Mouse (Mus musculus): ENCODE results near the gene Sart3. TPM values are rescaled to one million over a fixed set of nuclear protein-coding genes. Genes with fewer than 3 reads are reported as not detected.
A peak's percentile ranks its signal among the peaks of the same experiment; 100 is the strongest.
"Not testable (repeated sequence)": the region's sequence is repeated elsewhere in the genome, so short reads cannot be mapped to it uniquely, and the experiment has no call there.

The Sart3 gene
- total RNA-seq (2017): 34.4 to 48.1 TPM (median 42.3 TPM) in 3 replicates

DNA sequence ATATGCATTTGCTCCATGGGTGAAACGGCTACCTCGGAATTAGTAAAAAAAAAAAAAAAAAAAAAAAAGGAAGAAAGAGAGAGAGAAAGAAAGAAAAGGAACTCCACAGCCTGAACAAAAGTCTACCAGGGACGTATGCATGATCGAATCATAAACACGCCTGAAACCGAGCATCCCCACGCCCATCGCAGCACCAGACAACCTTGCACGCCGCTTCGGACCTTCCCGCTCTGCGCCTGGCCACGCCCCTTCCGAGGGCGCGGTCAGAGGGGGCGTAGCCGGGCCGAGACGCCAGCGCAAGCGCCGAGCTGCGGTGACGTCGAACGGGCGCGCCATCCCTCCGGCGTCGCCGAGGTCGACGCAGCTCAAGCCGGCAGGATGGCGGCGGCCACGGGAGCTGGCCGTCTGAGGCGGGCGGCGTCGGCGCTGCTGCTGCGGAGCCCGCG is at the start of gene Sart3, which contains the start of gene Iscu:
Sart3 (minus strand) TSS at position 61 of the 446 bp plus-strand sequence.
Iscu (plus strand) TSS at position 299 of the 446 bp plus-strand sequence.
- ATAC-seq (replicated peaks; ENCODE audit: insufficient number of reproducible peaks, low FRiP score, low TSS enrichment, poor library complexity, severe bottlenecking): peak; percentile 42

DNA sequence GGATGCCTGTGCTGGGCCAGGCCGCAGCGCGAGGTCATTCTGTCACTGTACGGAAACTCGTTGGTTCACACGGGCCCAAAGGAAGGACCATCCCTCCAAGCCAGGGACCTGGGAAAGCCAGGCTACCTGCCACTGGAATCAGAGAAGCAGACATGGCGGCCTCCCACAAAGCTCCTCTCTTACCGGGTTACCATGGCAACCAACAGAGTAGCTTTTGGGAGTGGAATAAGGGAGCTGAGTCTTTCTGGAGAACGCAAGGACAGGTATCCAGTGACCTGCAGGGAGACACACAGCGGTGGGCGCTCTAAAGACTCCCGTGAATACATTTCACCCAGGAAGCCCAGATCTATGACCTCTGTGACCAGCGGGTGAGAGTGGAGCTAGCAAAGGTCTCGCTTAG is 46.3 kb upstream of the Sart3 start:
- ATAC-seq (replicated peaks; ENCODE audit: insufficient number of reproducible peaks, low FRiP score, low TSS enrichment, poor library complexity, severe bottlenecking): no peak

DNA sequence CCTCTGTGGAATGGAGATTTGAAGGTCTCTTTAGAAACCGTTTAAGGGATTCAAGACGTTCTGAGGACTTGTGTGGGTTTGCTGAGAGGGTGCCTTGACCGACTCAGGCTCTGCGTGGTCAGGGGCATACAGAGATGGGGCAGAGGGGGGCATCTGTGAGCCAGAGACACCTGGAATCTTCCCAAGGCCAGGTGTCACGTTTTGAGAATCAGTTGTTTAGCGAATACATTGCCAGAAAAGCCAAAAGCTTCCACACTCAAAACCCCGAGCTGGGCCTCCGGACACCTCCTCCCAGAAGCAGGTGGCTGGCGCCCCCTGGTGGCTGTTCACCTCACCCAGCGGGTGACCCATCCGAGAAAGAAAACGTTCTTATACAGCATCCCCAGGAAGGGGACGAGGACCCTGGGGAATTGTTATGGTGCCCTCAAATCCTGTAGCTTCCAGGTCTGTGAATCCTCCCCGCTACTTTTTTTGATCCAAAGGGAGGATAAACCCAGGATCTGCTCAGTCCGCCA is 43.4 kb upstream of the Sart3 start:
- ATAC-seq (replicated peaks; ENCODE audit: insufficient number of reproducible peaks, low FRiP score, low TSS enrichment, poor library complexity, severe bottlenecking): peak; percentile 68

DNA sequence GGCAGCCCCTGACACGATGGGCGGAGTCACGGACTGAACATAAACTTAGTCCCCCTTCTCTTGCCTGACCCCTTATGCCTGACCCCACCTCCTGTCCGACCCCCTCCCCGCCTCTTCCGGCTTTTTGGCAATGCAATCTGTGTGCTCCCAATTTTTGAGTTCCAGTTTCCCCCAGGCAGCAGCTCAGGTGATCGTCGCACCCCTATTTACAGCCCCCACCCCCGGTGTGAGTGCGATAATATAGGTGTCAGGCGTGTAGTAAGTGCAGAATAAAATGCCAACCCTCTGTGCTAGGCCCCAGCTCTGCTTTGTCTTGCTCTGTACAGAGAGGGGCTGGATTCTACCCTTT is 42.7 kb upstream of the Sart3 start:
- ATAC-seq (replicated peaks; ENCODE audit: insufficient number of reproducible peaks, low FRiP score, low TSS enrichment, poor library complexity, severe bottlenecking): no peak

DNA sequence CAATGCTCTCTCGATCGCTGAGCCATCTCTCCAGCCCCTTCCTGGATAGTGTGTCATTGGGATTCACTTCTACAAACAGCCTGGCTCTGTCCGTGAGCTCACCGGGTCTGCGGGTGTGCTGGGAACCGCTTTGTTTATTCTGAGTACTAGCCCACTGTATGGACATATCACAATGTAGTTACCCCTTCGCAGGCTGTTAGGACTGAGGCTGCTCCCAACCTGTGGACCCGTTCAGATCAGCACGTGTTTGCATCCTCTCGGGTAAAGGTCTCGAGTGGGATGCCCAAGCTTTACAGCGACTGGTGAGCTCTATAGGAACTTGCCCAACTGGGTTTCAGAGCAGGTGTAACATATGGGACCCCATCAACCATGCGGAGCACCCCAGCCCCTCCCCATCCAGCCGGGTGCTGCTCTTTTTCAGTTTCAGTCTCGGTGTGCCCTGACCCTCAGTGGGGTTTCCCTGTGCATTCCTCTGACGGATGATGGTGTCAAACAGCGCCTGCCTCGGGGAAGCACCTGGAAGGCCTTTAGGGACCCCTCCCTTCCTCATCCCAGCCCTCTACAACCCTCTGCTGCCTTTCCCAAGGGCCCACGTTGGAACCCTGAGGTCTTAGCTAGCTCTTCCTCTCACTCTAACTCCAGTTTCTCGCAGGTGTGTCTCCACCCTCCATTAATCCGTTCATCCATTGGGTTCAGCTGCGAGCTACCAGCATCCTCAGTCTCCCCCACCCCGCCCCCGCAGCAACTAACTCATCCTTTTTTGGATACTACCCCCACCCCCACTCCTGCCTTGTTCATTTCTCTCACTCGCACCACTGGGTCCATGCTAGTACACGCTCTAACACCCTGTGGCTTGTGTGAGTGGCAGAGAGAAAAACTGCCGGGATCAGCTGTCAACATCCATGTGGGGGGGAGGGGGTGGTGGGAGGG is 42.1 kb upstream of the Sart3 start:
- ATAC-seq (replicated peaks; ENCODE audit: insufficient number of reproducible peaks, low FRiP score, low TSS enrichment, poor library complexity, severe bottlenecking): no peak

DNA sequence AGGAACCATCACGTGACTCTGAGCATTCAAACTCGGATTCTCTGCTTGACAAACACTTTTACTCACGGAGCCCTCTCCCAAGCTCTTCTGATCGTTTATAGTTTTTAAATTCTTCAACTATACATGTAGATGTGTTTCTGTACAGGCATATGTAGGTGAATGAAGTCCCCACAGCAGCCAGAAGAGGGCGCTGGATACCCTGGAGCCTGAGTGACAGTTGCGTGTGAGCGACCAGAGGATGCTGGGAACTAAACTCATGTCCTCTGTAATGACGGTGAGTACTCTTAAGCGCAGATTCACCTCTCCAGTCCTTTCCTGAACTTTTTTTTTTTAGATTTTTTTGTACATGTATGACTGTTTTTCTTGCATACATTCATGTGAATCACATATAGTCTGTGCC is 41.3 kb upstream of the Sart3 start:
- no peak for ATAC-seq (replicated peaks; ENCODE audit: insufficient number of reproducible peaks, low FRiP score, low TSS enrichment, poor library complexity, severe bottlenecking)

DNA sequence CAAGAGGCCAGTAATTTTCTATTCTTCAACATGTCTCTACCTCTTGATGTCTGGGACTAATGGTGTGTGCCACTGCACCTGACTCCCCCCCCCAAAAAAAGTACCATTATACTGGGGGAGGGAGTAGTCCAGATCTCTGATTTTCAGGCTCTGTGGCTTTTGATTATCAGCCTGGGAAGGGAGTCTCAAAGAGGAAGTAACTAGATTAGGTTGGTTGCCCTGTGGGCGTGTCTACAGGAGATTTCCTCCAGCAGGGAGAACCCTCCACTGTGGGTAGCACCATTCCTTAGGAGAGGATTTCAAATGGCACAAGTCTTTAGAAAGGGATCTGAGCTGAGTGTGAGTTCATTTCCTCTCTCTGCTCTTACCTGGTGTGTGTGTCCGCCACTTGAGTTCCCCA is 40.3 kb upstream of the Sart3 start:
- ATAC-seq (replicated peaks; ENCODE audit: insufficient number of reproducible peaks, low FRiP score, low TSS enrichment, poor library complexity, severe bottlenecking): peak; percentile 32; the same call in 1 of the 2 replicates

DNA sequence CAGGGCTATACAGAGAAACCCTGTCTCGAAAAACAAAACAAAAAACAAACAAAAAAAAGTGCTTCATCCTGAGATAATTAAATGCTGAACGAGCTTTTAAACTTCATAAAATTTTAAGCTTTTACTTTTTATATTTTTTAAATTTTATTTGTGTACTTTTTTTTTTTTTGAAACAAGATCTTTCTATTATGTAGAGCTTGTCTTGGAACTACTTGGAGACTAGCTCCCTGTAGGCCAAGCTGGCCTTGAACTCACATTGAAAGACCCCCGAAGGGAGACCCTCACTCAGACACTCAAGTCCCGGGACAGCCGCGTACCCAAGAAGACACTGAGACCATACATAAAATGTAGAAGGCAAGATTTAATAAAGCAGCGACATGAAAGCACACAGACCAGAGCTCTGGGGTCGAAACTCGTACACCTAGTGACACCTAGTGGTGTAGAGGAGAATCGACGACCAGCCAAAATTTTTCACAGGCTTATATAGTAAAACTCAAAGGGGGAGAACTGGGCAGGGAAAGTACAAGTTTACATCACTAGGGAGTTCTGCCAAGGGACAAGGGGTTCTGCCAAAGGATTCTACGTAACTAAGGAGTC is 39.6 kb upstream of the Sart3 start:
- ATAC-seq (replicated peaks; ENCODE audit: insufficient number of reproducible peaks, low FRiP score, low TSS enrichment, poor library complexity, severe bottlenecking): not testable (repeated sequence)

DNA sequence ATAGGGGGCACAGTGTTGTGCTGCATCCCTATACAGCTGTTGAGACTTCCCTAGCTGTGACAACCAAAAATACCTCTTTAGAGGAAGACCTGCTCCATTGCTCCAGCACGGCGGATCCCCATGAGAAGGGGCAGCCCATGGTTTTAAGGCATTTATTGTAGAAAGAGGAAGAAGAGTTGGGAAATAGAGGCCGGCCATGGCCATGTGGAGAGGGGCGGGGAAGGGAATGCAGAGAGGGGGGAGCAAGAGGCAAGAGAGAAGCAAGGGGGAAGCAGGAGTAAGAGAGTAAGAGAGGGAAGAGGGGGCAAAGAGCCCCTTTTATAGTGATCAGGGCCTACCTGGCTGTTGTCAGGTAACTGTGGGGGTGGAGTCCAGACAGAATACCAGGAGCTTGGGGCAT is 37.8 kb upstream of the Sart3 start:
- peak; percentile 36; the same call in 1 of the 2 replicates for ATAC-seq (replicated peaks; ENCODE audit: insufficient number of reproducible peaks, low FRiP score, low TSS enrichment, poor library complexity, severe bottlenecking)

DNA sequence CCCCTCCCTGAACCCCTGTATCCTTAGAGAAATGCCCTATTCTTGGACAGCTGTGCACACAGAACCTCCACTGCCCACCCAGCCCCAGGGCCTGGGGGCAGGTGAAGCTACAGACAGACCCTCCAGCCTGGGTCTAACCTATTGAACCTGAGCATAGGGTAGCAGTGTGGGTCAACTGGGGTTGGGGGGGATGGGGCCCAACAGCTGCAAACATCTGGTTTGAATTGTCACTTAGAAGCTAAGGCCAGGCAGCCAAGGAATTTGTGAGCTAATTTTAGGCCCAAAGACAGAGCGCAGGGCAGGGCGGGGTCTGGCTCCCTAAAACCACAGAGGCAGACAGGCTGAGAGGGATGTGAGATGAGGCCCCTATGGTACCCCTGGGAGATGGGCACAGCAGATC is 35.9 kb upstream of the Sart3 start:
- no peak for ATAC-seq (replicated peaks; ENCODE audit: insufficient number of reproducible peaks, low FRiP score, low TSS enrichment, poor library complexity, severe bottlenecking)

DNA sequence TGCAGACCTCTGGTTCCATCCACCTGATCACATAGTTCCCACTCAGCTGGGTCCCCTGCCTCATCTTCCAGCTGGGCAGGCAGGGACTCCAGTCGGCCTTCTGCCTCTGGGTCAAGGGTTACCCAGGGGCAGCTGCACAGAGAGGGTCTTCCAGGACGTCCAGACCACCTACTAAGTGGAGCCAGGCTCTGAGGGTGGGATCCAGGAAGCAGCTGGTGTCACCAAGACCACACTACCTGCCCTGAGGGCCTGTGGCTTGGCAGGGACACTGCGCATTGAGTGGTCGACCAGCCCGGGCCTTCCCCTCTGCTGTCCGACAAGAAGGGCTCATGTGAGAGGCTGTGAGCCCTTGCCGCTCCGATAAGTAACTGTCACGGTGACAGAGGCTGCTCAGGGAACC is 35.4 kb upstream of the Sart3 start:
- ATAC-seq (replicated peaks; ENCODE audit: insufficient number of reproducible peaks, low FRiP score, low TSS enrichment, poor library complexity, severe bottlenecking): no peak

DNA sequence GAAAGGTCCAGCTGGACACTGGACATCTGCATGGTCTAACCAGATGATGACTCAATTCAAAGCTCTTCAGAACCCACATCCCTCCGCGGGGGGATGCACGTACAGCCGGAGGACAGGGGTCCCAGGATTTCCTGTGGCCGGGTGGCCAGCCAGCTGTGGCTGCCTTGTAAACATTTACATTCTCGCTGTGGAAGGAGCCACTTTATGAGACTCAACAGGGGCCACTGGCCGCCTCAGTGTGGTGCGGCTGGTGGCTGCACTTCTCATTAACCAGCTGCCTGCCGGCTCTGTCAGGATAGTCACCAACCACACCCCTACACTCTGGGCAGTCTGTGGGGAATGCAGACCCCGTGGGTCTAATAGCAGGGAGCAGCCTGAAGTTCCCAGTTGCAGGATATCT is 34.1 kb upstream of the Sart3 start:
- no peak for ATAC-seq (replicated peaks; ENCODE audit: insufficient number of reproducible peaks, low FRiP score, low TSS enrichment, poor library complexity, severe bottlenecking)

DNA sequence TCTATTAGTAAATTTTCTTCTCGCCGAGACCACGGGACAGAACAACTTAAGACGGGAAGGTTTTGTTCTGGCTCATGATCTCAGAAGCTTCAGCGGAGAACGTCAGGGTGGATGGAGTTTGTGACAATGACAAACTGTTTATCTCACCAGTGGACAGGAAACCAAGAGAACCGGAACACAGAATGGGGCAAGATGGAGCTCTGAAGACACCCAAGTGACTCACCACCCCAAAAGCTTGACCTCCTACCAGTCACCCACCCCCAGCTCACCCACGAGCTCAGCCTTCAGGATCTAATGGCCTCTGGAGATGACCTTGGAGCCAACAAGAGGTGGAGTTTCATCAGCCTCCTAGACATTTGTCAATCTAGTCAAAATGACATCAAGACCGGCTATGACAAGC is 33.0 kb upstream of the Sart3 start:
- ATAC-seq (replicated peaks; ENCODE audit: insufficient number of reproducible peaks, low FRiP score, low TSS enrichment, poor library complexity, severe bottlenecking): 0 out of 2 replicates have a peak, but pooled peaks have one; percentile 14

DNA sequence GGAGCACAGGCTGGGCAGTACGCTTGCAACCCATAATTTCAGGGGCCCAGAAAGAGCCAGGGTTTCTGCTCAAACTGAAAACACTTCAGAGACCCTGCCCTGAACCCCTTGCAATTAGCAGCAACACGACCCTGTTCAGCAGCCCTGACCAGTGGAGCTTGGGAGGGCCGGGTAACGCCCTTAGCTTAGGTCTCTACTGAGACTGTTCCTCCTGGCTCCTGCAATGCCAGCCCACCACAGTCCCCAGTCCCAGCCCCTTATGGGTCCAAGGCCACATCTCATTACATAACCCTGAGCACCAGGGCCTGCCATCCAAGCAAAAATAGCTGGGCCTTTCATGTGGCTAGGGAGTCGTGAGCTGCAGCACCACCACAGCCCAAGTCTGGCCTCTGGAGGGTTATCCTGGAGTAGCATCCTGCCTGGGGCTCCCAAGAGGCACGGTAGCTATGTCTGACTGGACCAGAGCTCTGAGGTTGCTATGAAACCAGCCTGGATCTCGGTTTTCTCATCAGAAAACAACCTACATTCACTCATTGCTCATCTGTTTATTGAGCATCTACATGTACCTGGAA is 32.2 kb upstream of the Sart3 start:
- no peak for ATAC-seq (replicated peaks; ENCODE audit: insufficient number of reproducible peaks, low FRiP score, low TSS enrichment, poor library complexity, severe bottlenecking)

DNA sequence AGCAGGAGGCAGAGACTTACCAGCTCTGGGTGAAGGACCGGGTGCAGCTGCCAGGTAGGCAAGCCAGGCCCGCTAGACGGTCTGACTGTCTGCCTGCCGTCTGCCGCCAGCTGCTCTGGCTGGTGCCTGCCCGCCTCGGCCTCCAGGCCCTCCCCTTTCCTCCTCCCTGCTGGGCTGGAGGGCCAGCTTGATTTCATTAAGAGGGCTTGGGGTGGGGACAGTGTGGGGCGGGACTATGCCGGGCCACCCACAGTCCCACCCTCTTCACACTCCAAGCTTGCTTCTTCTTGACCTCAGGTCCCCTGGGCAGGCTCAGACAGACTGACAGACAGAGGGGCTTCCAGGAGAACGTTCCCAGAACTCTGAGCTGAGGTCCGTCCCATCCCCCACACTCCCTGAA is 28.0 kb upstream of the Sart3 start, which contains the start of gene Tmem119:
Tmem119 (minus strand) TSS at position 237 of the 400 bp plus-strand sequence.
- no peak for ATAC-seq (replicated peaks; ENCODE audit: insufficient number of reproducible peaks, low FRiP score, low TSS enrichment, poor library complexity, severe bottlenecking)

DNA sequence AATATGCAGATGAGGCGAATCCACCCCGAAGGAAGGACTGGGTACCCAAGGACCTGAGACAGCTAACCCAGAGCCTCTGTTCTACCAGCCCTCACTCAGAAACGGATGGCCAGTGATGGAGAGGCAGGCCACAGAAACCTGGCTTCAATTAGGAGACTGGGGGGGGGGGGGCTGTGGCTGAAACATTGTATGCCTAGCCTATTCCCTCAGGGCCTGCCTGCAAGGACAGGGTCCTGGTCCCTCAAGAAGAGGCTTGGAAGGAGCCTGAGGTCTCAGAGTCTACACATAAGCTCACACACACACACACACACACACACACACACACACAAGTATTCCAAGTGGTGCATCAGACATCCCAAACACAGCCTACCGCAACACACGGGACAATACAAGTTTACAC is 27.4 kb upstream of the Sart3 start:
- ATAC-seq (replicated peaks; ENCODE audit: insufficient number of reproducible peaks, low FRiP score, low TSS enrichment, poor library complexity, severe bottlenecking): no peak

DNA sequence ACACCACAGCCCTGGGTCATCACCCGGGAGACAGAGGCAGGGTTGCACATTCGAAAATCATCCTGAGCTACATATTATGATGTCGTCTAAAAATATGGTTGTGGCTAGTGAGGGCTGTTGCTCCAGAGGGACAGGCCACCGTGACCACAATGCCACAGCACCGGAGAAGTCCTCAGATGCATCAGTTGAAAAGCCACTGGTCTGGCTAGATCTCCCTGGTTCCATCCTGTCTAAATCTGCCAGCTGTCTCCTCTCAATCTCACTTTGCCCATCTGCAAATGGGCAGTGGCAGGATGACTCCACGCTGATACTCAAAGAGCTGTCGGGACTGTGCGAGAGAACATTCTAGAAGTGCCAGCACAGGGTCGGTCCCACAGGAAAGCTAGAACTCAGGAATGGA is 26.2 kb upstream of the Sart3 start:
- ATAC-seq (replicated peaks; ENCODE audit: insufficient number of reproducible peaks, low FRiP score, low TSS enrichment, poor library complexity, severe bottlenecking): no peak

DNA sequence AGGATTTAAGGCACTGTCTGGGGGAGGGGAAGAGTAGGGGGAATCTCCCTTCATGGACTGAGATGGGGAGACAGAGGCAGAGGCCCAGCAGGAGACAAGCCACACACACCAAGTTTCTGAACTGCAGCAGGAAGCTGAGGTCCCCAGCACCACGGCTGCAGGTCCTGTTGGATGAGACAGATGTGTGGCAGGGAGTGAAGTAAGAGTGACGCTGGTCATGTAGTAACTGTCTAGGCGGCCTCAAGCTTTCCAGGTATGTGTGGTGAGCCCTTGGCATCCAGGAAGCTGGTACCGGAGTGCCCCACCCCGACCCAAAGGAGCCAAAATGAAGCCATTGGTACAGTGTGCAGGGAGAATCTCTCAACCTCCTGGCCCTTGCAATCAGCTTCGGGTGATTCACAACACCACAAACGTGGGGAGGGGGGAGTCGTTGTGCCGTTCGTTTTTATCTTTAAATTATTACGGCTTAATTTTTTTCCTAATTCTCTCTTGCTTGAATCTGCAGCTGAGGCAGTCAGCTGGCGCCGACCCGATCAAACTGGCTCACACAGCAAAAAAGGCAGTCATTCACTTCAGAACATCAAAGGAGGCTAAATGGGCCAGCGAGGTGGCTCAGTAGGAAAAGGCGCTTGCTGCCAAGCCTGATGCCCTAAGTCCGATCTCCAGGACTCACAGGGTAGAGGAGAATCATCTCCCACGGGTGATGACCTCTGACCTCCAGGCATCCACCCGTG is 25.0 kb upstream of the Sart3 start:
- ATAC-seq (replicated peaks; ENCODE audit: insufficient number of reproducible peaks, low FRiP score, low TSS enrichment, poor library complexity, severe bottlenecking): no peak

Measured in monocyte, adult 5-6 weeks (primary cell).